Mouse (Mus musculus): ENCODE results near the gene Eras. TPM values are rescaled to one million over a fixed set of nuclear protein-coding genes. Genes with fewer than 3 reads are reported as not detected.
"Not testable (repeated sequence)": the region's sequence is repeated elsewhere in the genome, so short reads cannot be mapped to it uniquely, and the experiment has no call there.

The Eras gene
- total RNA-seq (2021): not detected in 2 replicates
- long read RNA-seq: 0 reads

DNA sequence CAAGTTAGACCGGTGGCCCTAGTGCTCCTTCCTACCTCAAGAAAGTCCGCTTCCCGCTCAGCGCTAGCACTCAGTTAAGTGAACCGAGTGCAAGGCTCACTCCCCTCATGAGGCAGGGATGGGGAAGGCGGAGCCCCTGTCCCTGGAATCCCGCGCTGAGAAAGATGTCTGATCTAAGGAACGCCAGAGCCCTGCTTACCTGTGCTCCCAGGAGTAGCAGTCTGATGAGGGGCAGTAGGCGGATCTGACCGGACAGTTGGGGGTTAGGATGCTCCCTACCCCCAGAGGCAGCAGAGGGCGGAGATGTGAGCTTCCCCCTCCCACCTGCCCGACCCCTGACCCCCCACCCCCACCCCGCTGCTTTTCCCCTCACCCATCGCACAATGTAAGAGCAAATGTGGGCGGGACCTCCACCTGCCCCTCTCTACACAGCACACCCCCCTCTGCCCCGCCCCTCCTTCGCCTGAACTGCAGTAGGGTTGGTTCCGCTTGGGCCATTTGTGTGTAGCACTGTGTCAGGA, at the start of gene Eras:
Eras (minus strand) TSS at position 338 of the 521 bp plus-strand sequence.
- DNase-seq: no peak

DNA sequence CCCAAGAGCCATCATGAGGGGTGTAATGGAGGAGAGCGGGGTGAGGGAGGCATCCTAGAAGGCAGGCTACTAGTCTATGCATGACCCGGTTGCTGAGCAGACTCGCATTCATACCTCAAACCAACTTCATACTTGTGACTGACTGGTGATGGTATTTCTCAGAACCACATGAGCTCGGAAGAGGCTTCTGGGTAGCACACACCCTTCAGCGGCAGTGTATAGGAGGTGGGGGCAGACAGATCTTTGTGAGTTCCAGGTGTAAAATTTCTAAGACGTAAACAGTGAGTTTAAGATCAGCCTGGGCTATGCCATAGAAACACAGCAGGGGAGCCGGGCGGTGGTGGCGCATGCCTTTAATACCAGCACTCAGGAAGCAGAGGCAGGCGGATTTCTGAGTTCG, 49.5 kb upstream of the Eras start, which contains the start of gene Gata1:
Gata1 (minus strand) TSS at position 180 of the 400 bp plus-strand sequence.
- no peak for DNase-seq

- DNase-seq: no peak
Measured at GRCm38 (mm10) chrX:7971292-7971691, 42.9 kb upstream of the Eras start.

DNA sequence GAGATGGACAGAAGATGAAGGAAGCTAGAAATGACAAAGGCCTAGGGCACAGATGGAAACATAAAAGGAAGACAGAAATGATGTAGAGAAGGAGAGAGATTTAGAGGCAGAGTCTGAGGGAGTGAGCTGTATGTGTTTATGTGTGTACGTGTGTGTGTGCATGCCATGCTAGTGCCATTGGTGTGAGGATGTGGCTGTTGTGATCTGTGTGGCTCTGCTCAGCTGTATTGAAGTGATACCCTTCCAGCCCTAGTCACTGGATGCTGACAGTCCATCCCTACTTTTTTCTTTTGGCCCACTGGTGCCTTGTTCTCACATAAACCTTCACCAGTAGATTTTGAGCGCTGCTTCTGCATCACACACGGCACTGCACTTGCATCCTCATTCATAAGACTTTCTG, 40.5 kb upstream of the Eras start:
- DNase-seq: no peak

DNA sequence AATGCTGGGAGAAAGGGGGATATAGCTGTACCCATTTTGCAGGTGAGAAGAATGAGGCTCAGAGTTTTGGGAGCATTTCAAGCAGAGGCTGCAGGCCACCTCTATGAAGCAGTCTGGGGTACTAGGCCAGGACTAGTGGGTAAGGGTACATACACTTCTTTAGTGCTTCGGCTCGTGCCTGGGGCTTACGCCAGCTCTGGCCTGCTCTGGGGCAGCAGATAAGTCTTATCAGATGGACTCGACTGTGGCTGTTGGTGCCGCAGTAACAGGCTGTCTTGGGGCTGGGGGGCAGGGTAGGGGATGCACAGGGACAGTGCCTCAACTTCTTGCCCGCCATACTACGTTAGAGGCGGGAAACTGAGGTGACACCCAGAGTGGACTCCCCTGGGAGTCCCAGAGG, 39.8 kb upstream of the Eras start:
- no peak for DNase-seq

DNA sequence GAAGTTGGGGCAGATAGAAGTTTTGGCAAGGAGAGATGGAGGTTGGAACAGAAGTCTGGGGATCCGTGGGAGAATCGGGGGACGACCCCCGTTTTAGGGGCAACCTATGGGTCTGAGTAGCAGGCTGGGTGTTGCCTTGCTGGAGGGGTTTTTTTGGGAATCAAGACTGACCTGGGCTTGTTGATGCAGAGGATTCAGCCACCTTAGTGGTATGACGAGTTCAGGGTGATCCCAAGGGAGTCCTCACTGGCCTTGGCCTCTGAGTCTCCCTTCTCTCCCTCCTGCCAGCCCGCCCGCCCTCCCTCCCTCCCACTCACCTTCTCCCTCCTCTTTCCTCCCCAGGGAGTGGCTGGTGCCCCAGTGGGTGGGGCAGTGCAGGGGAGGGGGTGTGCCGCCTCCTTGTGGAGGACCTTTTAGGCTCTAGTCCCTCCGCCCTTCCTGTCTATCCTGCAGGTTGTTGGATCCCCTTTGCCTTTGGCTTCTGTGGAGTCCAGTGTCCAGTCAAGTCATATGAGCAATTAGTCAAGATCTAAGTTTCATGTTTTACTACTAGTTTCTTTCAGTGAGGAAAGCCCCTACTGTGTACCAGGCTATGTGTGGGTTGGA, 39.3 kb upstream of the Eras start:
- DNase-seq: no peak

GRCm38 (mm10) chrX:7966161-7966560, 37.8 kb upstream of the Eras start:
- DNase-seq: no peak

DNA sequence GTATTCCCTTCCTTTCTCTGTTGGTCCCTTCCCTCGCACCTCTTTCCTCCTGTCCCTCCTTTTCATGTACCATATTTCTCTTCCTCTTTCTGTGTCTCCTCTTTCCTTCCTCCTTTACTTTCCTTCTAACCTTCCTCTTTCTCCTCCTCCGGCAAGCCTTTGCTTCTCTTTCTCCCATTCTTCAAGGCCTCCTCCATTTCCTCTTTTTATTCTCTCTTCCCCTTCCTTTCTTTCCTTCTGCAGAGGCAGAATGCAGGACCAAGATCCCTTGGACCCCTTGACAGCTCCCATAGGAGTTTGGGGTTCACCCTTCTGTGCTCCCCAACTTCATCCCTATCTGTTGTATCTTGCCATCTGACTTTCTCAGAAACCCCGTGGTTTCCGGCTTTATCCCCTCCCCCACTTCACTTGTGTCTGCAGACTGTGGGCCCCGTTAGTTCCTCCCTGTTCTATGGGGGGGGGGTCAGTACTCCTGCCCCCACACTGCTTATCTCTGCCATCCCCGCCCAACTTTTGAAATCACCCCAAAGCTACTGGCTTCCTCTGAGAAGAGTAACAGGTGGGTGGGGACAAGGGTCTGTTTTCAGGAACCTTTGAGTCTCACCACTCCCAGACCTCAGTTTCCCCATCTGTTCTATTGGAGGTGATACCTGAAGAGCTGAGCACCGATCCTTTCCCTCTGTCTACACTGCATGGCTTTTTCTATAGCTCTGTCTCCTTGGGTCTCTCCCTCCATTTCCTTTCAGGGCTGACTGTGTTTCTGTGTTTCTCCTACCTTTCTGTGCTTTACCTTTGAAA, 35.6 kb upstream of the Eras start:
- DNase-seq: no peak

GRCm38 (mm10) chrX:7958868-7959267, 30.5 kb upstream of the Eras start:
- DNase-seq: no peak

DNA sequence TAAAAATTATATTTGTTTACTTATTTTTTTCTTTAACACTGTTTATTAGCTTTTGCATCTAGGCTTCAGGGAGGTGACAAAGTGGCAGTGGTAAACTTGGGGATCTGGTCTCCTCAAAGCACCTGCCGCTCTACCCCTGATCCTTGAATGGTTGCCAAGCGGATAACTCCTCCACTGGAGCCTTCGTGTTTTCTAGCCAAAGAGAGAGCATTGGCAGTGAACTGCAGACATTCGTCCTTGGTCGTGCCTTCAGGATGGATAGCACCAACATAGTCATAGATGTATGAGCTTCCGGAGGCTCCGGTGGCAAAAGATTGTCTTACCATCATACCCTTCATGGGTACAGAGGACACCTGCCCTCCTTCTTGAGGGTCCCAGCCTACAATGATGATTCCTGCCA, 21.7 kb upstream of the Eras start:
- DNase-seq: no peak

DNA sequence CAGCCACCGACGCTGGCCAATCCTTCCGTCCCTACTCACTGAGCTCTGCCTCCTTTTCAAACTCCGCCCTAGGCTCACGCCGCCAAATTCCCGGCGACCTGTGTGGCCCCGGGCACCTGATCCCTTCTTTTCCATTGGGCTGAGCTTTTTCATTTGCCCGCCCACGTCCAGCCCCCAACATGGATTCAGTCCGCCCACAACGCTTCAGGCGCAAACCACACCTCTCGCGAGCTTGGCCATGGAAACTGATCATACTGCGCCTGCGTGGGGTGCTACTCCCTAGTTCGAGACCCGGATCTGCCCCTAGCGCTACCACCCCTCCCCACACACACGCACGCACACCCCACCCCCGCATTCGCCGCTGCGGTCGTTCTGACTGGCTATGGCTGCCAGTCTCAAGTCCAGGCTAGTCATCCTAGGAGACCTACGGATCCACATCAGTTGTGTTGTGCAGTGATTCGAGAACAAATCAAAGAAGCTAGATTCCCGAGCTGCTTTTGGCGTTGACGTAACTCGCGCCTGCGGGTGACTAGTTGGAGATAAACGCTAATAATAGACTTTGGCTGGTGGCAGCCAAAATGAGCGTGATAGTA, 19.6 kb upstream of the Eras start:
- DNase-seq: peak; percentile 86

- no peak for DNase-seq
Measured at GRCm38 (mm10) chrX:7947108-7947899, 18.9 kb upstream of the Eras start, which contains the start of gene Hdac6. Gene Hdac6 (minus strand): TSS chrX:7947889.

- no peak for DNase-seq
Measured at GRCm38 (mm10) chrX:7945618-7946017, 17.2 kb upstream of the Eras start.

GRCm38 (mm10) chrX:7937667-7938066, 9.3 kb upstream of the Eras start:
- no peak for DNase-seq

- DNase-seq: no peak
Measured at GRCm38 (mm10) chrX:7936874-7937273, 8.5 kb upstream of the Eras start.

GRCm38 (mm10) chrX:7927116-7927515, 1.3 kb downstream of the Eras start:
- no peak for DNase-seq

DNA sequence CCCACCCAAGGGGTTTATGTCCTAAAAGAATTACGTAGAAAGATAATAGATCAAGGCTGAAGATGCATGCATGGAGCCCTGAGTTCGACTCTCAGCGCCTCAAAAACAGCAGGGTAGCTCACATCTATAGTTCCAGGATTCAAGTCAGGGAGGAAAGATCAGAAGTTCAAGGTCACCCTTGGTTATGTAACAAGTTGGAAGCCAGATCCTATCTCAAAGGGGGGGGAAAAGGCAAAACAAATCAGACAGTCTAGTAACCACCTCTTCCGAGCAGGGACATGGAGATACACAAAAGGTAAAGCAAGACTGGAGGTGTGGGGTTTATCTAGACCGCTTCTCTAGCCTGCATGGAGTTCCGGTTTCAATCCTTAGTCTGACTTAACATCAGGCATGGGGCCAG, 2.1 kb downstream of the Eras start:
- DNase-seq: no peak

DNA sequence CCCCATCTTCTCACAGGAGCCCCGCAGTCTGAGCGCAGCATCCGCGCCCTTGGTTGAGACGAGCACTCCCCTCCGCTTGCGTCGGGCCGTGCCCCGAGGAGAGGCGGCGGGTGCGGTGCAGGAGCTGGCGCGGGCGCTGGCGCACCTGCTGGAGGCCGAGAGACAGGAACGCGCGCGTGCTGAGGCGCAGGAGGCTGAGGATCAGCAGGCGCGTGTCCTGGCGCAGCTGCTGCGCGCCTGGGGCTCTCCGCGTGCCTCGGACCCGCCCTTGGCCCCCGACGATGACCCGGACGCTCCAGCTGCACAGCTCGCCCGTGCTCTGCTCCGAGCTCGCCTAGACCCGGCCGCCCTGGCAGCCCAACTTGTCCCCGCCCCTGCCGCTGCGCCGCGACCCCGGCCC, 6.4 kb downstream of the Eras start:
- no peak for DNase-seq

- DNase-seq: no peak
Measured at GRCm38 (mm10) chrX:7919601-7920383, 8.6 kb downstream of the Eras start, which contains the start of gene Pcsk1n. Gene Pcsk1n (plus strand): TSS chrX:7919822.

- not testable (repeated sequence) for DNase-seq
Measured at GRCm38 (mm10) chrX:7917960-7918359, 10.4 kb downstream of the Eras start.

GRCm38 (mm10) chrX:7915669-7916068, 12.7 kb downstream of the Eras start:
- DNase-seq: not testable (repeated sequence)
